Mouse (Mus musculus) ovary, adult 18-20 months (tissue): Measurements from ENCODE around the gene Fat3.

Source experiments
- DNase-seq: peaks from one replicate; pipeline ENCODE4 v3.0.0; 2022; ENCODE audit warnings: low spot score, mixed read lengths

The Fat3 gene

DNA sequence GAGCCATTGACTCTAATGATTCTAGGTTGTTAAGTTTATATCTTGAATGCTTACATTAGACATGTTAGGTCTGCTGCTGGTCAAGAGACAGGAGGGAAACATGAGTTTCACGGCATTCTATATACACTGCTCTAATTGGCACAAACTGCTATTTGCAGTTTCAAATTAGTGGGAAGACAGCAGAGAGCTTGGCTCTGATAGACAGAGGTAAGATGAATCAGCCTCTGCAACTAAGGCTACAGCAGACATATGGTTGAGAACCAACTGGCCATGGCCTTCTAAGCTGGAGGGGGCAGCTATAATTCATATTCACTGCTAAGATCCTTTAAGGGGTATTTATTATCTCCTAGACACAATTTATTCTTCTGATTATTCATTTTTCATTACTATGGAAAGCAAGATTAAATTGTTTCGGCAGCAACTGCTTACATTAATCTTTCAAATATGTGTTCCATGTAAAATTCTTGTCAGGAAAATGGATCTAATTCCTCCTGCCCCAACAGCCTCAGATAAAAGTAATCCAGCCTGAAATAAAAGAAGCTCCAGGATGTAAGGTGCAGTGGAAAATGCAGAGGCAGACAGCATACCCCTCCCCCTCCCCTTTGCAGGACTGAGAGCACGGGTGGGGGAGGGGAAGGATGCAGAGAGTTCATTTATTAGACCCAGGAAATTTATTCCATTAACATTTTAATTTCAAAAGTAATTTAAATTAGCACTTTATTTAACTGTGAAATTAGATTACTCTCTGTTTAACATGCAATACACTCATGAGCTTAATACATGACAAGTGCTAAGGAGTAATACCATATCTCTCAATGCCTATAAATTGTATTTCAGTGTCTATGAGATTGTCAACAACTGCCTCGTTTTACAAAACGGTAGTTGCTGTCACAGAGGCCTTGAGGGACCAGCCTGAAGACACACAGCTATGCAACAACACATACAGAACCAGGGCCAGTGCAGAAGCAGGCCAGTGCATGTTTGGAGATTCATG lies 189.9 kb downstream of the Fat3 start:
- no peak for DNase-seq

DNA sequence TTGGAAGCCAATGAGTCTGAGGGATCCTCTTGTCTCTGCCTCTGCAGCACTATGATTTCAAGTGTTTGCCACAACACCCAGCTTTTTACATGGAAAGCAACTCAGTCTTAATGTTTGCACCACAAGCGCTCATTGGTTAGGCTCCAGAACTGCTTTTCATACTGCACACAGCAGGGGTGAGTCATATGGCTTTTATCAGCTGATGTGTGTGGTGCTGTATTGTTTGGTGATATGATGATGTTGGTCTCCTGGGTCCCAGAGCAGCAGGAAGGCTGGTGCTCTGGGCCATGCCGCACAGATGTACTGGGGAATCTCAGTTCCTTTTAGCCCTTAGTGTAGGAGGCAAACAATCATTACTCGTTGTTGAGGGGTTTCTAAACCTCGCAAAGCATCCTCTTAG lies 190.8 kb downstream of the Fat3 start:
- DNase-seq, result no peak

DNA sequence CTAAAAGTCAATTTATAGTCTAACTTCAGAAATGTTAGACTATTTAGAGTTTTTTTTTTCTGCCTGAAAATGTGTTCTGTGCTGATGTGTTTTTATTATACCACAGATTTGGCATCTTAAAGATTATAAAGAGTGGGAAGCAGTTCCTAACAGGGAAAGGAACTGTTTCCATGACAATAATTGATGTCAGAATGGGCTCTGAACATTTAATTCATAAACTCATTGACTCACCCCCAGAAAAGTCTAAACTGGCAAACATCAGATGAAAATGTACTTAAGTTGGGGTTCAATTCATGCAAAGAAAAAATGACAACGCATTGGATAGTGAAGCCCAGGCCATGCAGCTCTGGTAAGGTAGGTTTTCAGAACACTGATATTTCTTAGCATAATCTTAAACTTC lies 193.3 kb downstream of the Fat3 start:
- DNase-seq, result no peak

DNA sequence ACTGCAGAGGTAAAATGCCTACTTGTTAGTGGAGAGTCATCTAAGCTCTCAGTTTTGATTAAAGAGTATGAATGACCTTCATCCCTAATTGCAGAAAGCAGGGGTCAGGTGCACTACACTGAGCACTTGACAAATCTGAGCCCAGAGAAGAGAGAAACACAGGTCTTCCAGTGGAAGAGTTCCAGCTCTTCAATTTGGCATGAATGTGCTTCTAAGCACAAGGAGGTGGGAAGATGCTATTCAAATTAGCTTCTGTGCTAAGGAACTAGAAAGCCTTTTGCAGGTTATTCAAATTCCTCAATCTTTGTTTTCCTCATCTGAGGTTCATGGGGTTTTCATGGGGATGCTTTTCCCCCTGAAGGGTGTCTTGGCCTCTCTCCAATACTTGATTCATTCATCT lies 194.9 kb downstream of the Fat3 start:
- no peak for DNase-seq

DNA sequence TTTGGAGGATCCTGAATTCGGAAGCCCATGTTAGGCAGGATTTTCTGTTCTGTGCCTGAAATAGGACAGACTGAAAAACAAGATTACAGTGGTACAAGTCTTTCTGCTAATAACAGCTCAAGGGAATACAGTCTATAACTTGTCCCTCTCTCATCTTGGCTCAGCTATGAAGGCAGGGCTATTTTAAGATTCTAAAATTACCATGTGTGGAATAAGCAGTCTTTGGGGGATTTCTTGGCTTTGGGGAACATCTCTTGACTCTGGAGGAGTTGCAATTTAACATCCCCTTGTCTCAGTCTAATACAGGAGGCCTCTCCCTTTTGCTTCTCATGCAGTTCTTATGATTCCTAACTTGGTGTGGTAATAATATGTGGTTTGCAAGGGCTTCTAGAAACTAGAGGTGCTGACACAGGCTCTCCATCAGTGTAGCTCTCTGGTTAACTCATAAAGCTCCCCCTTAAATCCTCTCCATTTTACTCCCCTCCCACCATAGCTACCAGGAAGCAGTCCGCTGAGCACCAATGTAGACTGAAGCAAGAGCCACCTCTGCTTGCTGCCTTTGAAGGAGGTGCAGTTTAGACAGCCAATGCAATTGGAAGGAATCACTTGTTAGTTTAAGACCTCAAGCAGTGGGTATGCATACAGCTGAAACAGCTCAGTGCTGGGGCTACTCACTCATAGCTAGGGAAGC lies 195.5 kb downstream of the Fat3 start:
- no peak for DNase-seq

DNA sequence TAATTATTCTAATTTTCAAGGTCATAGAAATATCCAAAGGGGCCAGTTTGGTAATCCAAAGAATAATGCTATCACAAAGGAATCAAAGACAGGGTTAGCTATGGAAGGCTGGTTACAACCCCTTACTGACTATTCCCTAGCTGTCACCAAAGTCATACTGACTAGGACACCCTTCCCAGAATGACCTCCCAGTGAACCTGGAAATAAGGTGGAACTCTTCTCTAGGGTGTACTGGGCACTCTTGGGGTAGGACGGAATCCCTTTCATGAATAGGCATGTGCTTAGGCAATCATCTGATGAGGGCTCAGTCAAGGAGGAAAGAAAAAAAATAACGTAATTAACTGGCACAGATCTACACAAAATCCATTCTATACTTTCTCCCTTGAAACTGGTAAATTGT lies 196.1 kb downstream of the Fat3 start:
- no peak for DNase-seq

DNA sequence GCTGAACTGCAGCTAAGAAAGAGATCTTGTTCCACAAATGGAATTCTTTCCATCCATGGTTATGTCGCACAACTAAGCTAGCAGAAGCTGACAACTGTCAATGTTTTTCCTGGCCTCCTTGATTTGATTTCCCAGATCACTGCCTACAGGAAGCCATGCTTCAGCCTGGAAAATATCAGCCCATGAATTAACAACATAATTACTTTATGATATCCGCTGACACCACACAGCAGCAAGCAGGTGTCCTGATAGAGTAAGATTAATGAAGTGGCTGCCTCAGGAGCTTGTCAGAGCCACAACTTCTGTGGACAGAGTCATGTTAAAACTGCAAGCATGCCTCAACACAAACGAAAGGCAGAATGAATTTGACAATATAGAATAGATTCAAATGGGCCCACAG lies 198.6 kb downstream of the Fat3 start:
- no peak for DNase-seq

DNA sequence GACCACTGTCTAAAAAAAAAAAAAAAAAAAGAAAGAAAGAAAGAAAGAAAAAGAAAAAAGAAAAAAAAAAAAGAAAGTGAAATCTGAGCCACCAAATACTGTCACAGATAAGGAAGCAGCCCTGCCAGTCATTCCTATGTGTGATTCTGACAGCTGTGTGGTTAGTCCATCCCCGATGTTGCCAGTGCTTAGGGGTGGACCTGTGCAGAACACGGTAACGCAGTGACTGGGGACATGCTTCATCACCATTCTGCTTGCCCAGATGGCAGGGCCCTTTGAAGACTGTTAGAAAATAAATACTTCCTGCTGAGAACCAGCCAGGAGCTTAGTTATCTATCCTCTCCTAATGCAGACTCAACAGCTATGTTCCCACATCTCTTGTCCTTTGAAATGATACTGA lies 203.2 kb downstream of the Fat3 start:
- DNase-seq, result no peak

DNA sequence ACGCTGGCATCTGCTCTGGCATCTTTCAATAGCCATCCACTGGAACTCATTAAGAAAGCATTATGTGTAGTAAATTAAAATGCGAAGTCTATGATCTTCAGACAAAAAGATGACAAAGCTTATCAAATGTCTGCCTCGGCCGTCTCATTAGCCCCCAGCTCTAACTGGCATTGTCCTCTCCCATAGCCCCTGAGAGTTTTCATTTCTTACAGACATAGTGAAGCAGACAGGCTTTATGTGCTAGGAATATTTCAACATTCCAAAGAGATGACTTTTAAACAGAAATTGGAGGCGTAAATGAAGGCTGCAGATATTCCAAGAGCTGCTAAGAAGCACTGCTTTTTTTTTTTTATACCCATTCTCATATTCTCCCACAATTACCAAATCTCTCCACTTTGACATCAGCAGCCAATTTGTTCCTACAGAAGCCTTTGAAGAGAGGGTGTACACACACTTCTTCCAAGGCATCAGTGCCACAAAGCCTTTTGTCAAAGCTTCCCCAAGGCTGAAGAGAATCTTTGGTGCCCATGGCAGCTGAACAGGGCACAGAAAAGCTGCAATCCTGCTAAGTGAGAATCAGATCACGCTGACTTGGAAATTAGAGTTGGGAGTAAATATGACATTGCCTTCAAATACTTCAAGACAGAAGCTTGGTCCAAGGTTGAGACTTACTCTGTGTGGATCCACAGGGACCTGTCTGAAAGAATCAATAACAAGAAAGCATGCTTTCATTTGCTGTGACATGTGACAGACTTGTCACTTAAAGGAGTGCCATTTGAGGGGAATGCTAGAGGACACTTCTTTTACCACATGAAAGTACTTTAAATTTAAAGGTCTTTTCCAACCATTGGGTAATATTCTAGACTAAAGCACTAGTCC lies 206.9 kb downstream of the Fat3 start:
- no peak for DNase-seq

DNA sequence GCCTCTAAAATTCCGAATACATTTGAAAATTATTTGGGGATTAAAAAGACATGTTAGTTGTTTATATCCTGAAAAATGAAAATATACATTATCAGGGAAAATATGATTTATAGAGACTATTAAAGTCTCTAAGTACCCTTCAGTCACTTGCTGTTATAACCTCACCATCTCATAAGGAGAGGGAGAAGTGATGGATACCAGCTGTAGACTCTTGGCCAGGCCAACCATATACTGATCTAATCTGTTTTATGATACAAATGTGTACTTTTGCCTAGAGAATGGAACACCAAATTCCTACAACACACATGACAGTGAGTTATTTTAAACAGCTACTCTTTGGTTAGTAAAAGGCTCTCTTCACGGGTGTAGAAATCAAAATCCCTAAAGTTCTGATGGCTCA lies 208.6 kb downstream of the Fat3 start:
- no peak for DNase-seq

DNA sequence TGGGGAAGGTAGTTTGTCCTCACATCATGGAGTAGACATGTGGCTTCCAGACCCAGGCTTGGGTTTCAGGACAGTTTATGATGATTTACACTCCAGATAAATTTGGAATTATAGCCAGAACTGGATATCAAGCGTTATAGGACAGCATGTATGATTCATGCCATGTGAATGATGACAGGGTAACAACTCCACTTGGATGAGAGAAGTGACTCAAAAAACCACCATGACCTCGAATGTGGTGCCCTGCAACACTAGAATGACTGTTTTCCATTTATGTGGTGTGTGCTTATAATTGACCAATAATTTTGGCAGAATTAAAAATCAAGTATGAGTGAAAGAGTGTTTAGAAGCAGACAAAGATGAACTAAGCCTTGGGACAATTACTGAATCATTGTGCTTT lies 210.2 kb downstream of the Fat3 start:
- no peak for DNase-seq

DNA sequence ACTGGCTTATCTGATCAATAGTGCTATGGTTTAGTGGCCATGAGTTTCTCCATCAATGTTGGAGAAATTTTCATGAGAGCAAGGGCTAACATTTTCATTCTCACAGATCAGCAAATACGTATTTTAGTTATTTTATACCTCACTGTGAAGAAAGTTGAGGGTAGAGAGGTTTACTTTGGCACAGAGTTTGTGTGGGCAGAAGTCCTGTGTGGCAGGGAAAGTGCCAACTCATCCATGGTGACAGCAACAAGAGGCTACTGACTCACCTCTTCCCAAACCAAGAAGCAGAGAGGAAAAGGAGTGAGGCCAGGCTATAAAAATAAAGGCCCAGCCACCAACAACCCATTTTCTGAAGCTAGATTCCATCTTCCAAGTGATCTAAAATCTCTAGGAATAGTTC lies 218.1 kb downstream of the Fat3 start:
- no peak for DNase-seq

DNA sequence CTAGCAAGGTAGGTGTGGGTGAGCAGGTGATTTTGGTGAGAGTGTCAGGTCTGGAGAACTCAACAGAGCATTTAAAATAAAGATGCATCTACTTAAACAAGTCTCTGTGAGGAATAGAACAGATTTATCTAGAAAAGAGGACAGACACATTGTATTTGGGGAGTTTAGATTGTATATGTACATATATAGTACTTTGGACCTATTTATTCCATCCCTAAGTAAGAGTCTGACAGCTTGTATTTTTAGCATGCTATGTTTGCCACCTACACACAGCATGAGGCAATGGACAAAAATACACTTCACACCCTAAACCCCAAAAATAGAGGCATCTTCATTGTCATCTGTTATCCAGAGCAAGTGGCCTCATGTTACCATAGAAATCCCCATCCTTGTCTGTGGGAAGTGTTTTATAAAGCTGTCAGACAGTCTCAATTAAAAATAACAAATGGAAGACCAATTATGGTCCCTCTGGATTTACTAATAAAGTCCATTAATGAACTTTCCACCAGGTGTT lies 218.7 kb downstream of the Fat3 start:
- DNase-seq, result no peak

DNA sequence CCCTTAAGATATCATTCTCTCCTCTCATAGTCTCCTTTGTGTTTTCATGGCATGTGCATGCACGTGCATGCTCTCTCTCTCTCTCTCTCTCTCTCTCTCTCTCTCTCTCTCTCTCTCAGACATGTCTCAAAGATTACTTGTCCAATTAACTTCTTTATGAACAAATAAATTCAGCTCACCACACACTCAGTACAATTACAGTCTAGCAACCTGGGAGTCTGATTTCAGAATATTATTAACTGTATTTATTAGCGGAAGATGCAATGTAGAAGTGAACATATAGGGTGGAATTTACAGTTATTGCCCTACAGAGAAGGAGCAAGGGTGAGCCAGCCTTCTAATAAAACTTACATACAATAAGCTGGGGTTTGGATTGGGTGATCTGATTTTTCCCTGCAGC lies 225.5 kb downstream of the Fat3 start:
- no peak for DNase-seq

DNA sequence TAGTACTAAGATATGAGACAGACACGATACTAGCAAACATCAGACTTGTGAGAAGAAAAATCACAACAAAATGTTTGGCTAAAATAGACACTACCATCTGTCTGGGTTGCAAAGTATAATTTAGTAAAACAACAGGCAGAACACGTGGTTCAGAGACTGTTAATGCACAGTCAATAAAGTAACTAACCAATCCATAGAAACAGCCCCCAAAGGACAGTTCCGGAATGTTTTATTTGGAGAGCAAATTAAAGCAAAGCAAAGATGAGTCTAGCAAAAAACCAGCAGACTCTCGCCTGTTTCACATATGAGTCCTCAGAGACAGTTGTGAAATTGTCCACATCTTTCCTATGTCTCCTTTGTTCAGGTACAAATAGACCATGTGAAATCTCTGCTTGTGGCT lies 227.0 kb downstream of the Fat3 start:
- no peak for DNase-seq

DNA sequence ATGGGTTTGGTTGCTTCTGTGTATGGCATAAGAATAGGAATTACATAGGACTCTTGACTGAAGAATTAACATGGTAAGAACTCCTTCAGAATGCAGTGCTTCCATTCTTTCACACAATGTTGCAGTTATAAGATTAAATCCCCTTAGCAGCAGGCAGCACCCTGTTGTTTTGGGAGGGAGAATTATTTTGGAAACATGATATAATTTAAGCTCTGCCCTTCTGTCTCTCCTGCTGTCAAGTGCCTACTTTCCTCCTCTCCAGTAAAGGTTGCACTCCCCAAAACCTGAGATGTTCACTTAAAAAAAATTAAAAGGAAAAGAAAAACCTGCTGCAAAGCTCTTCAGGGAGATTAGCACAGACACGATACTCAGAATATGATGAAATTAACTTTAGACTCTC lies 228.3 kb downstream of the Fat3 start:
- no peak for DNase-seq

DNA sequence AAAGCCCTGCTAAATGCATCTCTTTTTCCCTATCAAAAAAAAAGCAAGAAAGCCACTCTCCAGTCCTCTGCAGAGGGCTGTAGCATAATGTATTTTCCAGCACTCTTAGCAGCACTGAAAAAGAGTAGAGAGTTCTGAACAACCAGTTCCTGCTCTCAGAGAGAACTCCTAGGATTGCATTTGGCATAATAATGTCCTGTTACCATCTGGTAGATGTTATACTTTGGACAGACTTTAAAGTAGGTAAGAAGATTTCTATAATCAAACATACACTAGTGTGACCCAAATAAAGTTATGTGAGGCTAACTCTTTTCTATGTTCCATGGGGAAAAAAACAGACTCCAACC lies 230.3 kb downstream of the Fat3 start:
- no peak for DNase-seq

DNA sequence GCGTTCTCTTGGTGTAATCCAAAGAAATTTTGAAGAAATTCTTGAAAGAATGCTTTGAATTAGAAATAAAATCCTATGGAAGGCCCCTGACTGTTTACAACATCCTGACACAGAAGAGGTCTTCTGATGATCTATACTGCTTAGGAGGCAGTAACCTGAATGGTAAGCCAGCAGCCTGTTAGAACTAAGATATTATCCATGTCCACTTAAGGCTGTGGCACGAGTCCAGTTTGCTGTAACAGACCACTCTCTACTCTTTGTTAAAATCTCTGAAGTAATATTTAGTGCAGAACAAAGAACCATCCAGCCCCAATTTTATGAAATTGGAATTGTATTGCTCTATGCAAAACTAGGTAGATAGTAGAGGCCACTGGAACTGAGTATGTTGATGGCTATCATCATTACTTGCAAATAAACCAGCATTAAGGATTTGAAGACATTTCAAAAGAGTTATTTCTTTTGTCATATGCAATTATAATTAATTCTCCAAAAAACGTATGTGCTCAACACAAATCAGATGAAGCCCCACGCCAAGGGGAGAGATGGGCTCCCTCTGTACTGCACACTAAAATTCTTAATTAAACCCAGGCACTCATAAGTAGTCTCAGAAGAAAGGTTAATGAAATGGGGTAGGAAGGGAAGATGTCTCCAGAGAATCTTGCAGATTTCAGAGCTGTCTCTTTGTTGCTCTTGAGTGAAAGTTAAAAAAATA lies 230.9 kb downstream of the Fat3 start:
- DNase-seq, result no peak

DNA sequence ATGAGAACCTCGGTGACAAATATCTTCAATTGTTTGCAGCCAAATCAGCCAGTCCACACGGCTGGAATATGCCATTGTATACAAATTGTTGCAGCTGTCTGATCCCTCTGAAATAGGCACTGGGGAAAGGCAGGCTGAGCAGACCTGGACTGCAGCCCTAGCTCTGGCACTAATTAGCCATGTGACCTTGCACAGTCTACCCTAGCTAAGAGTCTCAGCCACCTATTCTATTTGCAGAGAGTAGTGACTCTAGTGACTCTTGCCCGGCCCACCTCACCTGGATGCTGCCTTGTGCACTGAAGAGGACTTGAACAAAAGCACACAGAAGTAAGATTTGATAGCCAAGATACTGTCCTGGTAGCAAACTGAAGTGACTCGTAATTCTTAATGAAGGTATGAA lies 235.6 kb downstream of the Fat3 start:
- no peak for DNase-seq

DNA sequence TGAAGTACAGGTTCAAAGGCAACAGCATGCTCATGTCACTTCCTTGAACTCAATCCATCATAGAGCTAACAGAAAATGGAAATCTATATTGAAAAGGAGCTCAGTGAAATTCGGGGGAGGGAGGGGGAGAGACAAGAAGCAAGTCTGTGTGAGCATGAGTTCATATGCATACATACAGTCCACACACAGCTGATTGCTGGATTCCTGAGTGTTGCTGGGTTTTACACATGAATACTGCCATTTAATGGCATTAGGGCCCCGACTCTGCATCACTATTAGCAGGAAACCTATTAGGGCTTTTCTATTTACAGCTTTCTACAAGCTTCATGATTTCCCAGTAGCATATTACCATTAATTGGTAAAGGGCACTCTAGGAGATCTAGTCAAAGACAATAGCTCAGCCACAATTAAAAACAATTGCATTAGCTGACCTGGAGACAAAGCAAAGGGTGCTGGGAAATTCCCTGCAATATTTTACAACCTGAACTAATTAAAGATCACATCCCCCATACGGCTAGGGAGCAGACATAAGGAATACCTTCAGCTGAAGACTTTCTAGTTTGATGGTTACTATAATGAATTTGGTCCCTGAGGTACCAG lies 243.7 kb downstream of the Fat3 start:
- no peak for DNase-seq

DNA sequence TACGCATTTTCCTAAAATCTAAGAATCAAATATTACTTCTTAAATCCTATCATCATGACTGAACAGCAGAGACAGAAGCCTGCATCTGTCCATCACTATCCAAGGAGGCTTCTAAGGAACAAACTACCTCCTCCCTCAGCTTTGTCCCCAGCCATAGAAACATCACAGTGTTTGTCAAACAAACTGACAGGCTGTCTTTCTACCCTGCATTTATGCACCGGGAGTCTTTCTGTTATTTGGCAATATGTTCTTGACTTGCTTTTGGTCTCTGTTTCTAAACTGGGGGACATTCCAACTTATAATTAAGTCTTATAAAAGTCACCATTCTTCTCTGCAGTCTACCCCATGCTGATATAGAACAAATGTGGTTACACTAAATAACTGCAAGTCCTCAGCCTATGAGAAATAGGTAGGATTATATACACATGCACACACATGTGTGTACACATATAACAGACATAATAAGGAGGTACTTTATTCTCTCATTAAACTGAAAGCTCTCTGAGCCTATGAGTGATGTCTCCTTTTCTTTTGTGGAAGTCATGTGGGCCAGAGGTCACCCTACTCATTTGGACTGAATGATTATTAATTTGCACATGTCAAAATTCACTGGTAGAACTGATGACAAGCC lies 244.4 kb downstream of the Fat3 start:
- no peak for DNase-seq
